Mouse (Mus musculus) liver, embryonic 16.5 days (tissue): Measurements from ENCODE around the gene Mynn. TPM values are rescaled to one million over a fixed set of nuclear protein-coding genes. Genes with fewer than 3 reads are reported as not detected.
A peak's percentile ranks its signal among the peaks of the same experiment; 100 is the strongest.

Source experiments
- ATAC-seq: fragments of 200-750 bp; cut with Nextera tagmentation; 2 replicates; pipeline ENCODE4 v1.8.0; 2017; ENCODE audit warnings: low read depth, mild to moderate bottlenecking, moderate number of reproducible peaks, moderate library complexity
- H3K27ac ChIP-seq: fragments of 300-500 bp; sonication (generic); 2 replicates; pipeline ENCODE4 v1.5.1; 2014; ENCODE audit warnings: mild to moderate bottlenecking, low read length
- H3K27me3 ChIP-seq: fragments of 300-500 bp; sonication (generic); 2 replicates; pipeline ENCODE4 v1.6.1; 2014; ENCODE audit warnings: low read depth, low read length, mixed read lengths; ENCODE audit not compliant: control insufficient read depth, insufficient read depth
- H3K36me3 ChIP-seq: fragments of 300-500 bp; sonication (generic); 2 replicates; pipeline ENCODE4 v1.6.1; 2014; ENCODE audit warnings: mild to moderate bottlenecking; ENCODE audit not compliant: control insufficient read depth, insufficient read depth
- H3K4me1 ChIP-seq: fragments of 300-500 bp; sonication (generic); 2 replicates; pipeline ENCODE4 v1.6.1; 2014; ENCODE audit warnings: low read depth, low read length, mixed read lengths; ENCODE audit not compliant: control insufficient read depth
- H3K4me2 ChIP-seq: fragments of 300-500 bp; sonication (generic); 2 replicates; pipeline ENCODE4 v1.6.1; 2014; ENCODE audit warnings: low read depth, low read length, mixed read lengths
- H3K4me3 ChIP-seq: fragments of 300-500 bp; sonication (generic); 2 replicates; pipeline ENCODE4 v1.5.1; 2014; ENCODE audit warnings: low read depth, mild to moderate bottlenecking, low read length
- H3K9ac ChIP-seq: fragments of 300-500 bp; sonication (generic); 2 replicates; pipeline ENCODE4 v1.6.1; 2014; ENCODE audit warnings: low read depth, low read length
- H3K9me3 ChIP-seq: fragments of 300-500 bp; sonication (generic); replicated peaks from 2 replicates; pipeline ENCODE4 v1.6.1; 2016; ENCODE audit warnings: low read length; ENCODE audit not compliant: control insufficient read depth
- WGBS: fragments of 180-500 bp; shearing (Covaris S2); extraction: QIAGEN DNeasy Blood & Tissue Kit; methylation state at CpG from one replicate; pipeline ENCODE4 v1.1.7; 2014; ENCODE audit not compliant: insufficient replicate concordance; 5-methylcytosine and 5-hydroxymethylcytosine counted together
- polyA plus RNA-seq: library from polyadenylated mRNA; unstranded; fragments of >200 nt; fragmentation: Nextera tagmentation; extraction: Ambion mirVana; gene quantifications from 2 replicates; pipeline ENCODE4 v1.2.1, GENCODE M21; 2015

Mynn gene
- polyA plus RNA-seq, 1 experiment from 2014 or later: 14.2 TPM

DNA sequence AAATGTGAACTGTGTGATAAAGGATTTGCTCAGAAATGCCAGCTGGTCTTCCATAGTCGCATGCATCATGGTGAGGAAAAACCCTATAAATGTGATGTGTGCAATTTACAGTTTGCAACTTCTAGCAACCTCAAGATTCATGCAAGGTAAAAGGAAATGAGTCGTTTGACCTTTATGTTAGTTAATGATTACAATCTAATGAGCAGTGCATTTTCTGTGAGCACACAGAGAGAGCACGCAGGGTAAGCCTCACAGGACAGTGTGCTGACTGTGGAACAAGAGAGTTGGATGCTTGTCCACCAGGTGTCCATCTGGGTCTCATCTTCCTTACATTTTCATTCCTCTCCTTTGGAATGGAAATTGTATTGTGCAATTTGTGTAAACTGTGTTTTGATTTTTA is 7.1 kb downstream of the Mynn start:
- Histone ChIP-seq H3K36me3 (peaks cover 43% of the 10 kb centered on the region), H3K27me3 (no peaks in the 10 kb centered on the region), H3K4me3 (no peak overlapping the region), H3K9me3 (no peaks in the 10 kb centered on the region), H3K4me1 (peaks cover 4% of the 10 kb centered on the region), H3K27ac (no peak overlapping the region), H3K4me2 (no peak overlapping the region), H3K9ac (no peak overlapping the region)
- WGBS: 75% methylated on average over 3 of the region's 3 CpGs
- ATAC-seq: no peak; the same call in 1 of the 2 replicates

GRCm38 (mm10) chr3:30610930-30611329 is 9.1 kb downstream of the Mynn start:
- 78% methylated on average over 4 of the region's 4 CpGs for WGBS
- Histone ChIP-seq H3K9me3 (no peaks in the 10 kb centered on the region), H3K9ac (no peak overlapping the region), H3K4me1 (no peaks in the 10 kb centered on the region; the same call in 1 of the 2 replicates), H3K27ac (no peak overlapping the region), H3K4me3 (no peak overlapping the region), H3K4me2 (no peak overlapping the region), H3K27me3 (no peaks in the 10 kb centered on the region), H3K36me3 (peaks cover 50% of the 10 kb centered on the region)
- ATAC-seq: no peak

DNA sequence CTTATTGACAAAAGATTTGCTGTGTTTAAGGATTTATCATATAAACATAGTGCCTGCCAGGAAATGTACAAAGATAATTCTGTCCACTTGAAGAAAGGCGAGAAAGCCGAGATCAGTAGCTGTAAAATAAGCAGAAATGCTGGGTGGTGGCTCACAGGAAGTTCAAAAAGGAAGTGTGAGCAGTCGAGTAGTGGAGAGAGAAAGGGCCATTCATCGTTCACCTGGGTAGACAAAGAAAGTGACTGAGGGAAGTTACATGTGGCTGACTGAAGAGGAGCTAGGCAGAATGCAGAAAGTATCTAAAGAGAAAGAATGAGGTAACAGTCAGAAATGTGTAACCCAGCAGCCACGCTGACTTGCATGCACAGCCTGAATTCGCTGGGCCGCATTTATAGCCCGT is 18.3 kb downstream of the Mynn start:
- ATAC-seq: no peak
- H3K4me1 ChIP-seq: no peaks in the 10 kb centered on the region
- H3K4me2 ChIP-seq: no peak overlapping the region
- no peak overlapping the region for H3K9ac ChIP-seq
- no peak overlapping the region for H3K4me3 ChIP-seq
- H3K27ac ChIP-seq: no peak overlapping the region
- no peaks in the 10 kb centered on the region for H3K9me3 ChIP-seq
- H3K27me3 ChIP-seq: no peaks in the 10 kb centered on the region
- 58% methylated on average over 8 of the region's 8 CpGs for WGBS
- H3K36me3 ChIP-seq: peaks cover 17% of the 10 kb centered on the region

GRCm38 (mm10) chr3:30633681-30634080 is 31.8 kb downstream of the Mynn start:
- ATAC-seq: no peak
- H3K4me3 ChIP-seq: no peak overlapping the region
- WGBS: 37% methylated on average over 3 of the region's 3 CpGs
- H3K36me3 ChIP-seq: no peaks in the 10 kb centered on the region
- no peaks in the 10 kb centered on the region for H3K4me1 ChIP-seq
- H3K9ac ChIP-seq: no peak overlapping the region
- no peaks in the 10 kb centered on the region for H3K27me3 ChIP-seq
- H3K27ac ChIP-seq: no peak overlapping the region
- H3K9me3 ChIP-seq: no peaks in the 10 kb centered on the region
- no peak overlapping the region for H3K4me2 ChIP-seq

DNA sequence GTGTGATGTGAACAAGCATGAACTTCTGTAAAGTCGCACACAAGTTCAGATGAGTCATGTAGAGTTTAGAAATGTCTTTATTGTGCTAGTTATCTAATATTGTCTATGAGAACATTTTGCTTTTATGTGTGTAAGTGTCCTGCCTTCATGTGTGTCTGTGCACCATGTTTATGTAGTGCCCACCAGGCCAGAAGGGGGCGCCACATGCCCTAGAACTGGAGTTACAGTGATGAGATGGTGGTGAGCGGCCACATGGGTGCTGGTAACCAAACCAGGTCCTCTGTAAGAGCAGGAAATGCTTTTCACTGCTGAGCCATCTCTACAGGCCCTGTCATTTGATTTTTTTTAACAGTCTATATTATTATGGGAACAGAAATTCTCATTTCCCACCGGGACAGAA is 33.8 kb downstream of the Mynn start:
- no peaks in the 10 kb centered on the region for H3K27me3 ChIP-seq

GRCm38 (mm10) chr3:30644207-30644606 is 42.3 kb downstream of the Mynn start, which contains the start of gene Lrriq4:
Lrriq4 (plus strand) TSS chr3:30644507.
- WGBS: 42% methylated on average over 2 of the region's 2 CpGs
- ATAC-seq: no peak
- Histone ChIP-seq H3K4me1 (no peaks in the 10 kb centered on the region; the same call in 1 of the 2 replicates), H3K27ac (no peak within 1 kb of the TSS), H3K27me3 (peaks cover 5% of the 10 kb centered on the region), H3K9ac (no peak within 1 kb of the TSS), H3K9me3 (no peaks in the 10 kb centered on the region), H3K36me3 (no peaks in the 10 kb centered on the region), H3K4me2 (no peak within 1 kb of the TSS), H3K4me3 (no peak within 1 kb of the TSS)

More for the DNA sequence above, 33.8 kb downstream of the Mynn start:
- H3K36me3 ChIP-seq: no peaks in the 10 kb centered on the region
- no peak overlapping the region for H3K9ac ChIP-seq
- ATAC-seq: no peak
- no peaks in the 10 kb centered on the region for H3K9me3 ChIP-seq
- no peak overlapping the region for H3K4me2 ChIP-seq
- WGBS: 67% methylated on average over 4 of the region's 4 CpGs
- no peak overlapping the region for H3K27ac ChIP-seq
- H3K4me3 ChIP-seq: no peak overlapping the region
- no peaks in the 10 kb centered on the region for H3K4me1 ChIP-seq

DNA sequence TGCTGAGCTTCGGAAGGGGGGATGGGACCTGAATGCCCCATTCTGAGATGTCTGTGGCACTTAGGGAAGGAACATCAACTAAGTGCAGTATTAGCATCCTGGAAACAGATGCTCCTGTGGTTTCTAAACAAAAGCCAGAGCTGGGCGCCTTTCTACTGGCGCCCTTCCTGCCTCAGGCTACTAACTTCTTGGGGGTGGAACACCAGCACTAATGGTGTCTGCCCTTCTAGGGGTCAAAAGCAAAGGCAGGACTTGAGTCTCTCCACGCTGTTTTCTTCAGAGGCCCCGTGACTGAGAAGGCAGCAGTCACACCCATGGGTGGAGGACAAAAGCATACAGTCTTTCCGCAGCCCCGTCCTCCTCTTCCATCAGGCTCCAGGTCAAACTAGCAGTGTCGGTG is 44.9 kb downstream of the Mynn start:
- no peak for ATAC-seq
- no peaks in the 10 kb centered on the region for H3K9me3 ChIP-seq
- H3K9ac ChIP-seq: no peak overlapping the region
- H3K27me3 ChIP-seq: peaks cover 27% of the 10 kb centered on the region
- H3K27ac ChIP-seq: no peak overlapping the region
- H3K4me3 ChIP-seq: no peak overlapping the region
- WGBS: 38% methylated on average over 8 of the region's 8 CpGs
- no peaks in the 10 kb centered on the region for H3K36me3 ChIP-seq
- no peak overlapping the region for H3K4me2 ChIP-seq
- H3K4me1 ChIP-seq: no peaks in the 10 kb centered on the region; the same call in 1 of the 2 replicates

GRCm38 (mm10) chr3:30647440-30648090 is 45.7 kb downstream of the Mynn start, which contains the start of gene Lrrc34:
Lrrc34 (minus strand) TSS chr3:30647869.
- Histone ChIP-seq H3K4me1 (no peaks in the 10 kb centered on the region; the same call in 1 of the 2 replicates), H3K9ac (0 out of 2 replicates have a peak within 1 kb of the TSS, but pooled peaks have one; percentile 4), H3K4me2 (peak within 1 kb of the TSS; percentile 49), H3K27ac (no peak within 1 kb of the TSS), H3K27me3 (peaks cover 28% of the 10 kb centered on the region), H3K36me3 (no peaks in the 10 kb centered on the region), H3K4me3 (peak within 1 kb of the TSS; percentile 26), H3K9me3 (no peaks in the 10 kb centered on the region)
- WGBS: under 1% methylated on average over 23 of the region's 25 CpGs
- peak; percentile 71 for ATAC-seq

DNA sequence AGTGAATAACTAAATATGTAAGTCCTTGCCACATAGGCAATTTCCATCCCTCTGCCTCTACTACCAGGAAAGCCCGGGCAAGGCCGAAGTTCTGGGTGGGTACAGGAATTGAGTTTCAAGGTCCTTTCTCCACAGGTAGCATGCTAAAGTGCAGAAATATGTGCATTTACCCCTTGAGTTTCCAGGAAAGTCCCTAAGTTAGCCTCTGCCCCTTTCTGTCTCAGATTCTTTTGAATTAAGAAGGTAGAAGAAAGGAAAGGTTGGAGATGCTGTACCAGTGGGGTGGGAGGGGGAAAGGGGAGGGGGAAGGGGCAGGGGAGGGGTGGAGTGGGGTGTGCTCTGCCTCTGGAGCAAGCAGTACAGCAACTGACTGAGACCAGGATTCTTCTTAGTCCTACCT is 46.6 kb downstream of the Mynn start:
- Histone ChIP-seq H3K36me3 (no peaks in the 10 kb centered on the region), H3K9ac (no peak overlapping the region), H3K9me3 (no peaks in the 10 kb centered on the region), H3K4me2 (no peak overlapping the region), H3K4me3 (no peak overlapping the region), H3K27me3 (peaks cover 28% of the 10 kb centered on the region), H3K4me1 (no peaks in the 10 kb centered on the region; the same call in 1 of the 2 replicates), H3K27ac (no peak overlapping the region)
- ATAC-seq: no peak
- WGBS: 83% methylated on average over 2 of the region's 2 CpGs
